Mouse (Mus musculus) liver, adult 2 months (tissue): ENCODE results near the gene Sbk1. TPM values are rescaled to one million over a fixed set of nuclear protein-coding genes. Genes with fewer than 3 reads are reported as not detected.
"Not testable (repeated sequence)": the region's sequence is repeated elsewhere in the genome, so short reads cannot be mapped to it uniquely, and the experiment has no call there.

Source experiments
- DNase-seq: peaks from one replicate; pipeline ENCODE4 v3.0.0-alpha.2; 2011; ENCODE audit warnings: low read depth, low spot score; ENCODE audit errors: extremely low read depth
- H3K27ac ChIP-seq: fragments of 200-500 bp; replicated peaks from 2 replicates; pipeline ENCODE4 v1.5.1; 2012; ENCODE audit warnings: low read depth, mild to moderate bottlenecking, control low read depth, inconsistent platforms, low read length; ENCODE audit not compliant: insufficient read depth
- H3K27me3 ChIP-seq: fragments of 200-500 bp; 2 replicates; pipeline ENCODE4 v1.6.1; 2012; ENCODE audit warnings: mild to moderate bottlenecking, moderate library complexity, low read length, inconsistent platforms; ENCODE audit not compliant: control insufficient read depth, insufficient read depth
- H3K36me3 ChIP-seq: fragments of 200-500 bp; 2 replicates; pipeline ENCODE4 v1.6.1; 2012; ENCODE audit warnings: low read length, inconsistent platforms; ENCODE audit not compliant: control insufficient read depth, insufficient read depth
- H3K4me1 ChIP-seq: fragments of 200-500 bp; 2 replicates; pipeline ENCODE4 v1.6.1; 2011; ENCODE audit warnings: low read length; ENCODE audit not compliant: control insufficient read depth, insufficient read depth
- H3K4me3 ChIP-seq: fragments of 200-500 bp; 2 replicates; pipeline ENCODE4 v1.5.1; 2011; ENCODE audit warnings: low read depth, mild to moderate bottlenecking, control low read depth, low read length, moderate library complexity; ENCODE audit not compliant: insufficient read depth
- H3K79me2 ChIP-seq: fragments of 200-500 bp; 2 replicates; pipeline ENCODE4 v1.6.1; 2012; ENCODE audit warnings: inconsistent platforms, mild to moderate bottlenecking, low read length, moderate library complexity; ENCODE audit not compliant: control insufficient read depth, insufficient read depth
- H3K9ac ChIP-seq: fragments of 200-500 bp; 2 replicates; pipeline ENCODE4 v1.6.1; 2012; ENCODE audit warnings: low read depth, mild to moderate bottlenecking, control low read depth, inconsistent platforms, low read length
- CTCF ChIP-seq: fragments of 200-500 bp; IDR thresholded peaks from 2 replicates; pipeline ENCODE4 v1.5.1; 2011; ENCODE audit warnings: low read depth, low read length, control low read depth
- POLR2A ChIP-seq: fragments of 200-500 bp; IDR thresholded peaks from 2 replicates; pipeline ENCODE4 v1.6.1; 2011; ENCODE audit warnings: low read length, control low read depth; ENCODE audit not compliant: insufficient read depth; ENCODE audit errors: extremely low read depth
- WGBS: fragments of 180-500 bp; shearing (Covaris S2); methylation state at CpG from one replicate; pipeline ENCODE4 v1.1.7; 2018; 5-methylcytosine and 5-hydroxymethylcytosine counted together
- polyA plus RNA-seq: library from polyadenylated mRNA; depleted of rRNA; stranded (reverse); fragments of >200 nt; gene quantifications from 2 replicates; pipeline ENCODE4 v1.2.3, GENCODE M21; 2012
- total RNA-seq: library from RNA; depleted of rRNA; stranded (reverse); fragments of >200 nt; gene quantifications from 2 replicates; pipeline ENCODE4 v1.2.3, GENCODE M21; 2014

The Sbk1 gene
- total and polyA plus RNA-seq, 2 experiments: 13.5 to 17.1 TPM

GRCm38 (mm10) chr7:126277536-126278295 is 5.3 kb downstream of the Sbk1 start:
- no peak for TF ChIP-seq POLR2A
- TF ChIP-seq CTCF: no peak
- no peak overlapping the region for H3K4me3 ChIP-seq
- peaks cover 45% of the 10 kb centered on the region for H3K4me1 ChIP-seq
- peaks cover 32% of the 10 kb centered on the region; the same call in 1 of the 2 replicates for H3K79me2 ChIP-seq
- no peaks in the 10 kb centered on the region for H3K27me3 ChIP-seq
- 85% methylated on average over 22 of the region's 22 CpGs for WGBS
- H3K9ac ChIP-seq: no peak overlapping the region
- no peak overlapping the region for H3K27ac ChIP-seq
- 0 out of 2 replicates have a peak, but pooled peaks cover 2% of the 10 kb centered on the region for H3K36me3 ChIP-seq
- DNase-seq: no peak

DNA sequence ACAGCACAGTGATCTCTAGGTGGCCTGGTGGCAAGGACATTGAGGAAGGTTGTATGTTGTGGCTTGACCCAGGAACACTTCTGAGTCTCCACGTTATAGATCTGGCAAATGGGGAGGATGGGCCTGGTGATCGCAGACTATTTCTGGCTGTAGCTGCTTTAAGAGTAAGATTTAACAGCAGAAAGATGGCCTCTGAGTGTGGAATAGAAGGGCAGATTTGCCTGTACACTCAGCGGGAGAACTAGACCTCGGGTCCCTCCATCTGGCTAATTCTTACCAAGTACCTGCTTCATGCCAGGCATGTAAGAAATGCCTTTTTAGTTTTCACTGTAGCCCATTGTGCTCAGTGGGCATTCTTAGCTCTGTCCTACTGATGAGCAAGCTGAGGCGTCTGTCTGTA is 6.4 kb downstream of the Sbk1 start:
- H3K4me3 ChIP-seq: no peak overlapping the region
- H3K27me3 ChIP-seq: no peaks in the 10 kb centered on the region
- peaks cover 51% of the 10 kb centered on the region for H3K4me1 ChIP-seq
- H3K79me2 ChIP-seq: peaks cover 25% of the 10 kb centered on the region; the same call in 1 of the 2 replicates
- WGBS: 92% methylated on average over 5 of the region's 5 CpGs
- H3K9ac ChIP-seq: no peak overlapping the region
- TF ChIP-seq CTCF: no peak
- no peak for TF ChIP-seq POLR2A
- 0 out of 2 replicates have a peak, but pooled peaks cover 2% of the 10 kb centered on the region for H3K36me3 ChIP-seq
- H3K27ac ChIP-seq: no peak overlapping the region
- DNase-seq: no peak

GRCm38 (mm10) chr7:126279774-126280482 is 7.5 kb downstream of the Sbk1 start:
- WGBS: 74% methylated on average over 8 of the region's 8 CpGs
- Histone ChIP-seq H3K4me1 (peaks cover 55% of the 10 kb centered on the region), H3K9ac (no peak overlapping the region), H3K27ac (0 out of 2 replicates have a peak overlapping the region, but pooled peaks have one; percentile 7), H3K79me2 (peaks cover 25% of the 10 kb centered on the region; the same call in 1 of the 2 replicates), H3K27me3 (no peaks in the 10 kb centered on the region), H3K4me3 (no peak overlapping the region), H3K36me3 (0 out of 2 replicates have a peak, but pooled peaks cover 2% of the 10 kb centered on the region)
- no peak for TF ChIP-seq POLR2A
- TF ChIP-seq CTCF: no peak
- DNase-seq: no peak

DNA sequence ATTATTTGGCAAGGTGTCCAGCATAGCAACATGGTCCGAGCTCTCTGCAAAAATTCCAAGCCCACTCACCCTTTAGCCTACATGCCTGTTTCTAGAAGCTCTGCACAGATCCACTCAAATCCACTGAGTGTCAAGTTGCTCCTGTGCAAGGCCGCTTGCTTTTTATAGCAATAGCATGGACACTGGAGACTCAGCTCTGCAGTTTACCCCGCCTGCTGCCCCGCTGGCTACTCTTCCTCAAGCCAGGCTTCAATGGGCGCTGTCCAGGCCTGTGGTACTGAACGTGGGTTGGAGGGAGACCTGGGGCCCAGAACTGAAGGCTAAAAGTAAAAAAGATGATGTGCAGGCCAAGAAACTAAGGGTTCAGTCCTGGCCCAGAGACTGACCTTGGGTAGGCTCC is 8.3 kb downstream of the Sbk1 start:
- Histone ChIP-seq H3K9ac (no peak overlapping the region), H3K27ac (no peak overlapping the region), H3K27me3 (no peaks in the 10 kb centered on the region), H3K4me1 (peaks cover 57% of the 10 kb centered on the region), H3K36me3 (0 out of 2 replicates have a peak, but pooled peaks cover 2% of the 10 kb centered on the region), H3K79me2 (peaks cover 30% of the 10 kb centered on the region; the same call in 1 of the 2 replicates), H3K4me3 (no peak overlapping the region)
- TF ChIP-seq POLR2A: no peak
- DNase-seq: no peak
- WGBS: 78% methylated on average over 6 of the region's 6 CpGs

DNA sequence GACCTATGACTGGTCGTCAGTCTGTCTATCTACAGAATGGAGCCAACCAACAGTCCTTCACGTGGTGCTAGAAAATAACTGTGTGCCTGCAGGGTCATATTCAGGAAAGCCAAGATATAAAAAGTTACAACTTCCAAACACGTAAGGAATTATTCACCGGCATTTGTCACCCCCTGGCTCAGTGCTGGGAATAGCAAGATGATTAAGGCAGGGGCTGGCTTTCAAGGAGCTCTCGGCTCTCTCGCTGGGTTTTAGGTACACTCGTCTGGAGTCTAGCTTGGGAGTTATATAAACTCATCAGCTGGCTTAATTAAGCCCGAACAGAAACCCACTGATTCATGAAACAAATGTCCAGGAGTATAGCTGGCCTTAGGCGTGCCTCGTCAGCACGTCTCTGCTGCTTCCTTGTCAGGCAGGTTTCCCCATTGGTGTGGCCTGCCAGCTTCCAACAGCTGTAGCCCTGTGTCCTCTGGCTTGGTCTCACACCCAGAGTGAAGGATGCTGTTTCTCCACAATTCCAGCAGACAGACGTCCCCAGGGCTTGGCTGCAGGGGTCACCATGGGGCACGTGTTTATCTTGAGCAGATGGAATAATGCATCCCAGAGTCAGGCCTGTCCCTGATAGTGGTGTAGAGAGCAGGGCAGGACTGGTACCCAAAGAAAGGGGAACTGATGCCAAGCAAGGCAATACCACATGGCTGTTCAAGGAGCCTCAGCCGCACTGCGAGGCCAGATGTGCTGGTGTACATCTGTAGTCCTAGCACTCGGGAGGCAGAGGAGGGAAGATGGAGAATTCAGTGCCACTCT is 9.7 kb downstream of the Sbk1 start:
- Histone ChIP-seq H3K36me3 (0 out of 2 replicates have a peak, but pooled peaks cover 2% of the 10 kb centered on the region), H3K27ac (peak overlapping the region; percentile 24), H3K79me2 (peaks cover 23% of the 10 kb centered on the region; the same call in 1 of the 2 replicates), H3K27me3 (no peaks in the 10 kb centered on the region), H3K4me3 (no peak overlapping the region), H3K9ac (no peak overlapping the region; the same call in 1 of the 2 replicates), H3K4me1 (peaks cover 46% of the 10 kb centered on the region)
- WGBS: 90% methylated on average over 16 of the region's 16 CpGs
- TF ChIP-seq POLR2A (no peak), CTCF (no peak)
- no peak for DNase-seq

GRCm38 (mm10) chr7:126282683-126282990 is 10.2 kb downstream of the Sbk1 start:
- H3K27ac ChIP-seq: peak overlapping the region; percentile 24
- DNase-seq, H3K36me3 ChIP-seq, H3K9ac ChIP-seq, H3K27me3 ChIP-seq, H3K4me3 ChIP-seq: not testable (repeated sequence)
- H3K4me1 ChIP-seq: peaks cover 42% of the 10 kb centered on the region
- H3K79me2 ChIP-seq: peaks cover 18% of the 10 kb centered on the region; the same call in 1 of the 2 replicates
- WGBS: 47% methylated on average over 8 of the region's 8 CpGs
